Mouse (Mus musculus) urinary bladder, adult 18-20 months (tissue): ENCODE results near the gene Creg2.
A peak's percentile ranks its signal among the peaks of the same experiment; 100 is the strongest.
"Not testable (repeated sequence)": the region's sequence is repeated elsewhere in the genome, so short reads cannot be mapped to it uniquely, and the experiment has no call there.

Source experiments
- DNase-seq, 2 experiments: peaks; one replicate each; pipeline ENCODE4 v3.0.0; 2022; ENCODE audit warnings: low spot score in 2 of 2, mixed read lengths in 2 of 2

Creg2 gene

DNA sequence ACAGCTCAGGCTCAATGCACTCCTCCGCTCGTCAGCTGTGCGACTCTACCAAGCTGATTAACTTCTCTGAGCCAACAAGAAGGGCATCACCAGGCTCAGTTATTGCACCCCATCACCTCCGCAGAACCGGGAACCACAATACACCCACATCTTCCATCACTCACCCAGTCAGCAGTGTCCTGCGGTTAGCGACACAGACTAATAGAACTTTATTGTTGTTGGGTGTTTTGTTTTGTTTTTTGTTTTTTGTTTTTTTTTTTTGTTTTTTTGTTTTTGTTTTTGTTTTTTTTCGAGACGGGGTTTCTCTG lies at the start of gene Creg2:
Gene Creg2 (minus strand): TSS at position 234 of the 308 bp plus-strand sequence.
- no peak for DNase-seq

DNA sequence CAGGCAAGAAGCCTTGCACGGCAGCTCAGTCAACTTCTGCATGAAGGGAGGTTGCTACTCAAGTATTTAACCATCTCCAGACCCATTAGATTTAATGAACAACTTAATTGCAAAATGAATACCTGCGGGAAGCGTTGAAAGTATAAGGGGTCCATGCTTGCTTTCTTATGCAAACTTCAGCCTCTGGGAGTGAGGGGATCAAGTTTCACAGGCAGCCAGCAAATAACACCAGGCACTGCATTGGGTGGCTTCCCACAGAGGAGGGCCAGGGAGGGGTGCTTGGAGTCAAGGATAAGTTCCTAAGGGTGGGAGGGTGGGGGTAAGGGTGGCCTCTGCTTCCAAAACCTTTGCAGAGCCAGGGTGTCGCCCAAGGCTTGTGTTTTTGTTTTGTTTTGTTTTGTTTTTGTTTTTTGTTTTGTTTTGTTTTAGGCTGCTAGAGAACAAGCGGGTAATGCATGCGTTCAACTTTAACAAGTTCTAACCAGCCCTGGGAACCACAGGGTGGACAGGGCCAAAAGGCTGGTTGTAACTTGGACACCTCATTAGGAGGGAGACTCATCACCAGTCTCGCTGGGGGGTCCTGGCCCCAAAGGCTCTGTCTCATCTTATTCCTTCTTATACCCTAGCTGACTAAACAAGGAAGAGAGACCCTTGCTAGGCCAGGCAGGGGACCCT lies 49.5 kb upstream of the Creg2 start:
- no peak for DNase-seq

DNA sequence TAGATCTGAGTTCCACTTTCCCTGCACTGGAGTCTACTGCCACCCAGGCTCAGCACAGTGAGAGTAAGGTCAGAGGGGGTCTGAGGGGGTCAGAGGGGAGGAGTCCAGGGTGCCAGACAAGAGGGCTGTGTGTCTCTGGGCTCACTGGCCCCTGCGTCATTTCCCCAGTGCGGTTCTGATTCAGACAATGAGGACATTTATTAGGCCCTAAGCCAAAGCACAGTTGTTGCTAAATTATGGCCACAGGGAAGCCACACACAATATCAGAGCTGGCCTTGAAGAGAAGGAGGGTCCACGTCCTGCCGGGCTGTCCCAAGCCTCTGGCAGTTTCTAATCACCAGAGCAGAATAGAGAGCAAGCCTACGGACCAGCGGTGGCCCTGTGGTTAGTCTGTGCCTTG lies 47.2 kb upstream of the Creg2 start:
- DNase-seq, result no peak

DNA sequence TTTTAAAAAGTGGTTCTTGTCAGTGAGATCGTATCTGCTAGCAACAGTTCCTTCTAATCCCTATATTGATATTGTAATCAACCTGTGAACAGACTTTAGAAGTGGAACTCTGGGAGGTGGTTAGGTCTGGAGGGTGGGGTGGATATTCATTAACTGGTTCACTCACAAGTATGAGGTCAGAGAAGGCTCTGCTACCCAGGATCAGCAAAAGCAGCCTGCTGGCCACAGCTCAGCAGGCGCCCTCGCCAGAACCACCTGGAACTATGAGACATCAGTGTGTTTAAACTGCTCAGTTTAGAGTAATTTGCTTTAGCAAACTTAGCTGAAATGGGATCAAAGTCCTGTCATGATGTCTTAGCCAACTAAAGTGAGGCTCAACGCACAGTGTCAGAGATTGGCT lies 43.9 kb upstream of the Creg2 start:
- DNase-seq, result no peak

DNA sequence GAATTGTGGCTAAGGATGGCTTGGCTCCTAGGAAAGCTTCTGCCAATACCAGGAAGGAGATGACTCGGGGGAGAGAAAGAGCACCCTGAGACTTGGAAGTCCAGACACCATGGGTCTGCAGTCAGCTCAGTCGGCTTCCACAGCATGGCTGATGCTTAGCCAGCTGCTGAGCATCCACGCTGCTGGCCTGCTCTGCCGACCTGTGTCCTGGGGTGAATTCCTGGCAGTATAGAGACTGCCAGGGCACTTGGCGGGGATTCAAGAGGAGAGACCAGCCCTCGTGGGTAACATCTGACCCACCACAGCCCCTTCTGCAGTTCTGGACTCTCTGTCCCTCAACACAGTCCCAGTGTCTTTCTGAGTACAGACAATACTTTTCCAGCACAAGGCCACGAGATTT lies 43.5 kb upstream of the Creg2 start:
- no peak for DNase-seq

DNA sequence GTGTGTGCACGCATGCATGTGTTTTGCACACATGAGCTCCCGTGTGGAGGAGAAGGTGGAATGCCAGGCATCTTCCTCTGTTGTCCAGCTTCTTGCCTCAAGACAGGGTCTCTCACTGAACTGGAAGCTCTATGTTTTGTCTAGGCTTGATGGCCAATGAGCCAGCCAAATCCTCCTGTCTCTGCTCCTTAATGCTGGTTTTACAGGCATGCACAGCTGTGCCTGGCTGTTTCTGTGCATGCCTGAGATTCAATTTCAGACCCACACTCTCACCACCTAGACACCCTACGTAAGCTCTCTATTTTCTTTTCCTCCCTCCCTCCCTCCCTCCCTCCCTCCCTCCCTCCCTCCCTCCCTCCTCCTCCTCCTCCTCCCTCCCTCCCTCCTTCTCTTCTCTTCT lies 40.7 kb upstream of the Creg2 start:
- DNase-seq, result no peak

DNA sequence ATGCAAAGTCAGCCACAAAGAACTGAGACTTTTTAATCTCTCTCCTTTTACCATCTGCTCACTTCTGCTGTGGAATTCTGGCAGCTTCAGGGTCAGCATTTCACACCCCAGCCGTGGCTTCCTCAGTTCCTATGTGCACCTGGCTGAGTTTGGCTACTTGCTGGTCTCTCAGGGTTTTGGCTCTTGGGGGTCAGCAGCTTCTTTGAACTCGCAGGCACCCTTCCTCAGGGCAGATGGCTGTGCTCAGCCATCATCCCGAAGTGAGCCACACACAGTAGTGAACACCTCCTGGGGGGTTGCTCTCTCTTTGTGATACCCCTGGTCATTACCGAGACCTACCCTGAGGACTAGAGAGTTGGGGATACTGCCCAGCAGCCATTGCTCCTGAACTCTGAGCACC lies 39.8 kb upstream of the Creg2 start:
- DNase-seq, result no peak

DNA sequence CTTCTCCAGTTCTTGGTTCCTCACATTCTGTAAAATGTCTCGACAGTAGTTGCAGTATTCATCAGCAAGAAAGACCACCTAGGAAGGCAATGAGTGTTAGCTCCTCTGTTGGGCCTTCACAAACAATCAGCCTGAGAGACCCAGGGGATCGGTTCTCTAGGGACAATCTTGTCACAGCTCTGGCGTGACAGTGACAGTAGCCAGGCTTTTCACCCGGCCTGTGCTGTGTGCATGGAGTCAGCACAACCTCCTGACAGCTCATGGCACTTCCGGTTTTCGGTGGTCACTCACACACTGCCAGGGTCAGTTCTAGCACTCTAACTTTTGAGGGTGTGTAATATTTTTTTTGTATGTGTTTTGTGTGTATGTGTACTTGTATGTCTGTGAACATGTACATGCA lies 37.3 kb upstream of the Creg2 start:
- no peak for DNase-seq

DNA sequence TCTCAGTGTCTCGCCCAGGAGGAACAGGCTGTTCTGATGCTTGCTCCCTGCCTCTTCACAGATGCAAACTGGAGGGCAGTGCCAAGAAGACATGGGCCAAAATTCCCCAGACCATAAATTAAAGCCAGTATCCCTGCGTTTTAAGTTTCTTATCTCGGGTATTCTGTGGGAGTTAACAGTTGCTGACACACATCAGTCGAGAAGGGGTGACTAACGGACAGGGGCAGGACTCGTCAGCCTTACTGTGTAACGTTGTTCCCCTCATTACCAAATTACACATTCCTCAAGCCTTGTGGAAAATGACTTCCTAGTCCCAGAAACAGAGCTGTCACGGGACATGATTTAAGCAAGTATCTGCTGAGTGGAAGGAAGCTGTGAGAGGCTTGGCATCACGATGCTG lies 36.0 kb upstream of the Creg2 start:
- no peak for DNase-seq

DNA sequence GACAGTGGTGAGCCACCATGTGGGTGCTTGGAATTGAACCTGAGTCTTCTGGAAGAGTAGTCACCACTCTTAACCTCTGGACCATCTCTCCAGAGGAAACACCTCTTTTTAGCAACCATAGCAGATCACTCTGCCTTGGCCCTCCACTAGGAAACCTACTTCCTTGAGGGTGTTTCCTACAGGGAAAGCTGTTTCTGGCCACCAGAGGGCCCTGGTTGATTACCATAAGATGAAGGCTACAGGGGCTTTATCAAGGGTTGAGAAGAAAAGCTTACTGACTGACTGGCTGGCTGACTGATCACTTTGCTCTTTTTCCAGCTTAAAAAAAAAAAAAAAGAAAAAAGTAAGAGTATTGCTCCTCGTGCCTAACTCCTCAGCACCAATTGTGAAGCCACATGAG lies 34.6 kb upstream of the Creg2 start:
- DNase-seq, result peak; percentile 29 to 40

DNA sequence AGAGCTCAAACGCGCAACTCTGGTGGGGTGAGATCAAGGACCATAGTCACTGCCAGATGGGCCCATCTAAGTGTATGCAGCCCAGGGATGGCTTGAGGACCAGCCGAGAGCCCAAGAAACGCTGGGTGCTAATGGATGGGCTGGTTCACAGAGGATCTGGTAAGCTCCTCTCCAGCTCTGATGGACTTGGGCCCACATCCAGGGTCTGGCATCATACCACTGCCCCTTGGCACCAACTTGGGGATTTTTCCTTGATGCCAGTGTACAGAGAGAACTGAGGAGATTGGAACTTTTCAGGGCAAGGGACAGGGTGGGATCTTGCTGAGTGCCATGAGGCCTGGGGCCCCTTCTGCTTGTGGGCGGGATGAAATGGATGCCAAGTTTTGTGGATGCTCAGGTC lies 30.4 kb upstream of the Creg2 start:
- no peak for DNase-seq

DNA sequence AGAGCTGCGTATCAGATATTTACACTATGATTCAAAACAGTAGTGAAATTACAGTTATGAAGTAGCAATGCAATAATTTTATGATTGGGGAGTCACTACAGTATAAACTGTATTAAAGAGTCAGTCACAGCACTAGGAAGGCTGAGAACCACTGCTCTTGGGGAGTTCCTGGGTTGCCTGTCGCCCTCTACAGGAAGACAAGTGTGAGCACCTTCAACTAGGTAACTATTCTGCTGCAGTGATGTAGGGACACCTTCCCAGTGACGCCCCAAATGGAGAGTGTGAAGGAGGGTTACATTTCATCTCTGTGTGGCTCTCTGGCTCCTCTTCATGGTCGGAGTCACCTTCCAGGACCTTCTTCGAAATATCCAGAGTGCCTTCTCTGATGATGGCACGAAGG lies 29.3 kb upstream of the Creg2 start:
- no peak for DNase-seq

DNA sequence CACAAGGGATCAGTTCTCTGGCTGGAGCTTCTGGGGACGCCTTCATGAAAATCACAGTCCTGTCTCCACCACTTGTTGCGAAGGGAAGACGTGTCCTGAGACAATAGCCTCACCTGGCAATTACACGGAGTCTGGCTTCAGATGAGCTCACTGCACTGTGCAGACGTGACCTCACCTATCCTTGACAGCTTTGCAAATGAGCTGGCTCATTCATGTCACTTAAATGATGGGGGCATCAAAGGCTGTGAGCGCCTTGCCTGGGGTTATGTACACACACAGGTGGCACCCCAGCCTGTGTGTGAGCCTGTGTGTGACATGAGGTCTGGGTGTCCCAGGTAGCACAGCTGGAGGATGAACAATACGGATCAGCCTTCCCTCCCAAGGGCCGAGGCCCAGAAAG lies 27.6 kb upstream of the Creg2 start:
- DNase-seq, result no peak

DNA sequence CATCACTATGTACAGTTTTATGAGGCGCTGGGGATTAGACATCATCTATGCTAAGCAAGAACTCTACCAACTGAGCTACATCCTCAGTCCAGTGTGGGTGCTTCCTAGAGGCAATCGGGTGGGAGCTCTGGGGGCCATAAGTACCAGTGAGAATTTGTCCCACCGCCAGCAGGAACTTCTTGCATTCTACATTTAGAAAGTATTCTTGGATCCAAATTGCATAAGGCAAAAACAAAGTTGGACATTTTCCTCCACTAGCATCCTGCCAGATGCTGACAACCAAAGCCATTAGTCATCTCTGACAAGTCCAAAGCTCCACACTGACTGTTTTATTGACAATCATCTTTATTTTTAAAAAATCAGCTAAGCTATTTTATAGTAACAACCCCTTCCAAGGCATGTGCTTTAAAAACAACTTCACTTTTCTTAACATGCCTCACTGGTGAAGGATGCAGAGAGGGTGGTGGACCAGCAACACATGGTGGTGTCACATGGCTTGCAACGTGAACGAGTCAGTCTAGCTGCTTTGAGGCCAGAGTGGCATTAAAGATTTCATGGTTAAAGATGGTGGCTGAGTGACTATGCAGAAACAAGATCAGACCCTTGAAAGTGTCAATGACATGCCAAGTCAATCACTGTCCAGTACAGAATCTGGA lies 25.1 kb upstream of the Creg2 start:
- DNase-seq, result no peak

DNA sequence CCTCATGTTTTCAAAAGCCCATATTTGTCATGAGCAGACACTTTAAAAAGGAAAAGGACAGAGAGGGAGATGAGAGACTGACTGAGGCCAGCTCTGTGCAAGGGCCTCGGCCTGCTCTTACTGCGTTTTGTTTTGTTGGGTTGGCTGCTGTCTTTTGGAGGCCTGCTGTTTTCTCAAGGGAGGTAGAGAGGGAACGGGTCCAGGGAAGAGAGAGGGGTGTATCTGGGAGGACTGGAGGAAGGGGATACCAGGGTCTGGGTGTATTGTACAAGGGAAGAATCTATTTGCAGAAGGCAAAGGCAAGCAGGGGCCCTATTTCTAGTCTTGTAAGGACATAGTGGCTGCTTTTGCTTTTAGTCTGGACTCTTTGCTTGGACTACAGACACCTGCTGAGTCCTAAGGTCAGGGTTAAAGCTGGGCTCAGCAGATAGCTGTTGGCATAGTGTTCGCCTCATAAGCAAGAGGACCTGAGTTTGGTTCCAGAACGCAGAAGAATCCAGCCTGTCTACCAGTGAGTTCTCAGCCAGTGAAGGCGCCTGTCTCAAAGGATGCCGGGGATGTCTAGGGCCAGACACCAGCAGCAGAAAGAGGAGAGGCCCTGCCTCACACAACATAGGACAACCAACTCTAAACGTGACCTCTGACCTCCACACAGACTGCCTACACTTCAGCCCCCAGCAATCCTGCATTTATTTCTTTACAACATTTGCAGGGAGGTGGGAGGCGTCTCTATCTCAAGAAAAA lies 21.3 kb upstream of the Creg2 start:
- DNase-seq, result no peak

DNA sequence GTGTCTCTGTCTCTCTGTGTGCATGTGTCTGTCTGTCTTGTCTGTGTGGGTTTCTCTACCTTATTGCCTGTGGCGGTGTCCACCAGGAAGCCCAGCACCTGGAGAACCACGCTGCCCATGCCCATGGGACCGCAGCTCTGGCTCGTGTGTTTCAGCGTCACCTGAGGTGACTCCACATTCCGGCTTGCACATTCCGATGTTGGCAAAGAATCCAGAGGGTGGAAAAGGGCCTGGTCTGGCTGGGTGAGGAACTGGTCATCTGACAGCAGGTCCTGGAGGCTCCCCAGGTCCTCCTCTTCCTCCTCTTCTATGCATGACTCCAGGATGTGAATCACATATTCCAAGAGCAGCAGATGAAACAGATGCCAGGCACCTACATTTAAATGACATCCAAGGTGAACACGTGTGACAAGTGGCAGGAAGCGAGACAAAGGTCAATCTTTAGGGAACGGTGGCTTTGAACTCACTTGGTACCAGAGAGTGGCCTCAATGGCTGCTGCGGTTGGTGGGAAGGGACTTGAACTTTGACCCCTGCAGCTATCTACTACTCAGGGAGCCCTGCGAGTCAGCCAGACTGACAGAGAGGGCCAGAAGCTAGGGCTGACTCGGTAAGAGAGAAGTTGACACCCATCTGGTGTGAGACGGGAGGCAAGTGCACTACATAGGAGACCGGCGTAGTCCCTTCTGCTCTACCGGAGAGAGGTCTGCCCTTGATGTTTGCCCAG lies 19.1 kb upstream of the Creg2 start:
- no peak for DNase-seq

DNA sequence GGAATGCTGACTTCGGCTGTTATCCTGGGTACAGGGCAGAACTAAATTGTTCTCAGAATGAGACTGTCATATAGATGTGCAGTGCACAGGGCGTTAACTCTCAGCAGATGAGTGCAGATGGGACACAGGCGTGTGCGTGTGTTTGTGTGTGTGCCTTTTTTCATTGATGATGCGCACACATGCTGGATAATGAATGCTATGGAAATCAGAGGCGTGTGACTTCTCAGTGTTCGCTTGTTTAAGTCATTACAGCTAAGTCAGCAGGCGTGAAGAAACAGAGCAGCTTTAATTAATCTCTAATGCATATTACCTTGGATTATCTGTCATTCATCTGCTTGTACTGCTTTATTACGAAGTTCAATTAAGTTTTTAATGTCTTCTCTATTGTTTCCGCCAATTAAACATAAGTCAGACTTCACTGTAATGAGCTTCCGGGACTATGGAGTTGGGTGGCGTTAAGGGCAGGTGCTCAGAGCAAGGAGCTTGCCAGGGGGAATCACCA lies 15.5 kb upstream of the Creg2 start:
- no peak for DNase-seq

DNA sequence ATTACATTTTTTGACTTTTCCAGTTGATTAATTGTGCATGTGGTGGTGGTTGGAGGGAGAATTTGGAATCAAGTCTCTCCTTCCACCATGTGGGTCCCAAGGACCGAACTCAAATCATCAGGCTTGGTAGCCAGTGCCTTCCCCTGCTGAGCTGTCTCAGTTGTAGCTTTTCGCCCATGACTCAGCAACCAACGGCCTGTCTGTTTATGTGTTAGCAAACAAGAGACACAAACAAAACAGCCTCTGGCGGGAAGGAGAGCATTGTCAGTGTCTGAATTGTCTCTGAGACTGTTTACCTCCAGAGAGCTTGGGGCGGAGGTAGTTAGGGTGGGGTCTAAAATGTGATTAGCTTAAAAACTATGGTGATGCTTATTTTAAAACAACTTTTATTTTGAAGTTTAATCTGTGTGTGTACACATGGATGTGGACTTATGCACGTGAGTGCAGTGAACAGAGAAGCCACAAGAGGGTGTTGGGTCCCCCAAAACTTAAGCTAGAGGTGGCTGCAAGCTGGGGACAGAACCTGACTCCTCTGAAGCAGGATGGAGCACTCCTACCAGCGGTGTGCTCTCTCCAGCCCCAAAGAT lies 12.9 kb upstream of the Creg2 start:
- DNase-seq, result no peak

DNA sequence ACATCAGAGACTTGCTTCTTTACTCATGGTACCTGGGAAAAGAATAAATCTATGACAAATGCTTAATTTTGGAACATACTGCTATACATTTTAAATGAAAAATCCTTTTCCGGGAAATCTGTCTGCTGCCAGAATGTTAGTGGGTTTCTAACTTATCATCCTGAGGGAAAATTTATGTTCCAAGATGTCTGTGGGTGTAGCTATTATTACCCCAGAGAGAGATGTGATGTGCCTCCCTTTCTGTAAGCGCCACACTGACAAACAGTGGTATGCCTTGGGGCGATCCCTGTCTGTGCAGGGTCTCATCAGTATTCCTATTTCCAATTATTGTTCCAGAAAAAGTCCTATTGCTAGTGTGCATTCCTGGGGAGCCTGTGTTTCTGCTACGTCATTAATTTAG lies 11.8 kb upstream of the Creg2 start:
- no peak for DNase-seq

DNA sequence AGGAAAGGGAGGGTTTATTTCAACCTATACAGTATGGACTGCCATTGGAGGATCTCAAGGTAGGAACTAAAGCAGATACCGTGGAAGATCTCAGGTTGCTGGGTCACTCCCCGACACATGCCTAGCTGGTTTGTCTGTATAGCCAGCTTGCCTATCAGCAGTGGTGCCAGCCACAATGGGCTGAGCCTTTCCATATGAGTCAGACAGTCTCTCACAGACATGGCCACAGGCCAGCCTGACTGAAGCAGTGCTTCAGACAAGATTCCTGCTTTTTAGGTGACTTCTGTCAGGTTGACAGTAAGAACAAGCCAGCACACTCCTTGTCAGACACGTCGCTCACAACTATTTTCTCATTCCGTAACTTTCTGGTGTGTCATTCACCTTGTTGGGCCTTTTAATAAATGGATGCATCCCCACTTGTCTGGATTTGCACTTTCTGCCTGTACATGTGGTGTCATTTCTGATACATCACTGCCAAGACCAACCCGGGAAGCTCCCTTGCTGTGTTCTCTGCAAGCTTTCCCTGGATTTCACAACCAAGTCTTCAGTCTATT lies 5.8 kb upstream of the Creg2 start:
- no peak for DNase-seq

DNA sequence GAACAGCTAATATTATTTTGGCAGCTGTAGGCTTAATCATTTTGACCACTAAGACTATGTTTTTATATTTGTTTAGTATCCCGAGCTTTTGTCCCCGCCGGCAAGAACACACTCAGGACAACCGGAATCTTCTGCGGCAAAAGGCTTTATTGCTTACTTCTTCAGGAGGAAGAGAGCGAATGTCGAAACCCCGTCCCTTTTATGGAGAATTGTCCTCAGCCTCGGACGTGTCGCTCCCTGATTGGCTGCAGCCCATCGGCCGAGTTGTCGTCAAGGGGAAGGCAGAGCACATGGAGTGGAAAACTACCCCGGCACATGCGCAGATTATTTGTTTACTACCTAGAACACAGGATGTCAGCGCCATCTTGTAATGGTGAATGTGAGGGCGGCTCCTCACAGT lies 3.6 kb upstream of the Creg2 start:
- not testable (repeated sequence) for DNase-seq

DNA sequence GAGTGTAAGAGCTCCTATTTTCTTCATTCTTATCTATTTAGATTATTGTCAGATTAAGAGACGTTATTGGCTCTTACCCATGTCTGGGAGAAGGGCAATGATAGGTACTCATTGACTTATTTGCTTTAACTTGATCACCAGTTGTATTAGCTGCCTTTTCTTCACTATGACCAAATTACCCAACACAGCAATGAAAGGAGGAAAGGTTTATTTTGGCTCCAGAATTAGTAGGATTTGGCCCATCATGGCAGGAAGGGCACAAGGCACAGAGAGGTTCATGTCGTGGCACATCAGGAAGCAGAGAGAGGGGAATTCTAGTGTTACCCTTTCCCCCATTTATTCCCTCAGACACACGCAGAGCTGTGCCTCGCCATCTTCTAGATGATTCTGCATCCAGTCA lies 1.8 kb upstream of the Creg2 start:
- DNase-seq, result no peak
